Mouse (Mus musculus) left cerebral cortex, postnatal 25 days (tissue): Measurements from ENCODE around the gene Gm28044. TPM values are rescaled to one million over a fixed set of nuclear protein-coding genes. Genes with fewer than 3 reads are reported as not detected.

ENCODE experiments used
- total RNA-seq, 2 experiments: library from RNA; stranded (reverse); gene quantifications; 2 replicates each; pipeline ENCODE4 v1.2.3; 2021

Gene Gm28044
- total RNA-seq, 2 experiments from 2014 or later = 1.0 to 1.1 TPM

Other genes starting within 250 kb of the Gm28044 start
- under 1 TPM; 0.30 to 0.69 TPM for gene Rslcan18, start 244.3 kb downstream of the Gm28044 start, total RNA-seq
- gene Zfp759, start 238.9 kb downstream of the Gm28044 start, total RNA-seq = 10 to 100 TPM in 1 of 2 experiments, 1 to 10 TPM in 1; 9.9 to 12.1 TPM
- 1 to 10 TPM; 4.1 to 4.8 TPM for gene Rsl1, start 187.4 kb downstream of the Gm28044 start, total RNA-seq
- 1 to 10 TPM; 3.7 to 3.8 TPM for gene Zfp455, start 166.0 kb downstream of the Gm28044 start, total RNA-seq
- gene Zfp458, start 82.1 kb downstream of the Gm28044 start, total RNA-seq = 10 to 100 TPM; 19.6 to 24.5 TPM
- 1 to 10 TPM; 5.5 to 5.8 TPM for gene Zfp457, start 54.1 kb downstream of the Gm28044 start, total RNA-seq
- 1 to 10 TPM; 2.6 to 3.0 TPM for gene Zfp595, start 28.0 kb downstream of the Gm28044 start, total RNA-seq
- under 1 TPM; 0.85 to 0.89 TPM for gene Zfp953, start 69 bp upstream of the Gm28044 start, total RNA-seq
- gene Gm28041, start 15.2 kb upstream of the Gm28044 start, total RNA-seq = not detected
- gene Zfp456, start 15.3 kb upstream of the Gm28044 start, total RNA-seq = under 1 TPM; 0.87 to 0.92 TPM
- gene Zfp429, start 39.3 kb upstream of the Gm28044 start, total RNA-seq = 1 to 10 TPM; 1.7 to 2.4 TPM
- gene Zfp459, start 60.9 kb upstream of the Gm28044 start, total RNA-seq = 1 to 10 TPM; 3.6 to 9.4 TPM
- gene Zfp874a, start 91.1 kb upstream of the Gm28044 start, total RNA-seq = 10 to 100 TPM; 10.8 to 14.1 TPM
- gene Zfp874b, start 123.7 kb upstream of the Gm28044 start, total RNA-seq = 10 to 100 TPM; 17.7 to 19.4 TPM
- gene Zfp58, start 140.0 kb upstream of the Gm28044 start, total RNA-seq = 1 to 10 TPM; 6.0 to 8.1 TPM
- not detected for gene Gm26965, start 165.6 kb upstream of the Gm28044 start, total RNA-seq
- gene Zfp87, start 165.6 kb upstream of the Gm28044 start, total RNA-seq = 10 to 100 TPM; 20.3 to 22.9 TPM
- 10 to 100 TPM in 1 of 2 experiments, 1 to 10 TPM in 1; 8.3 to 10.0 TPM for gene Zfp748, start 193.3 kb upstream of the Gm28044 start, total RNA-seq
- 1 to 10 TPM; 8.1 to 8.7 TPM for gene Zfp729b, start 249.2 kb upstream of the Gm28044 start, total RNA-seq